Mouse (Mus musculus) Muller cell, postnatal 12 days (primary cell): ENCODE results near the gene Snx32.

ENCODE experiments used
- DNase-seq: peaks from one replicate; pipeline ENCODE4 v3.0.0-alpha.2; 2015; ENCODE audit errors: inconsistent ontology term

The Snx32 gene

DNA sequence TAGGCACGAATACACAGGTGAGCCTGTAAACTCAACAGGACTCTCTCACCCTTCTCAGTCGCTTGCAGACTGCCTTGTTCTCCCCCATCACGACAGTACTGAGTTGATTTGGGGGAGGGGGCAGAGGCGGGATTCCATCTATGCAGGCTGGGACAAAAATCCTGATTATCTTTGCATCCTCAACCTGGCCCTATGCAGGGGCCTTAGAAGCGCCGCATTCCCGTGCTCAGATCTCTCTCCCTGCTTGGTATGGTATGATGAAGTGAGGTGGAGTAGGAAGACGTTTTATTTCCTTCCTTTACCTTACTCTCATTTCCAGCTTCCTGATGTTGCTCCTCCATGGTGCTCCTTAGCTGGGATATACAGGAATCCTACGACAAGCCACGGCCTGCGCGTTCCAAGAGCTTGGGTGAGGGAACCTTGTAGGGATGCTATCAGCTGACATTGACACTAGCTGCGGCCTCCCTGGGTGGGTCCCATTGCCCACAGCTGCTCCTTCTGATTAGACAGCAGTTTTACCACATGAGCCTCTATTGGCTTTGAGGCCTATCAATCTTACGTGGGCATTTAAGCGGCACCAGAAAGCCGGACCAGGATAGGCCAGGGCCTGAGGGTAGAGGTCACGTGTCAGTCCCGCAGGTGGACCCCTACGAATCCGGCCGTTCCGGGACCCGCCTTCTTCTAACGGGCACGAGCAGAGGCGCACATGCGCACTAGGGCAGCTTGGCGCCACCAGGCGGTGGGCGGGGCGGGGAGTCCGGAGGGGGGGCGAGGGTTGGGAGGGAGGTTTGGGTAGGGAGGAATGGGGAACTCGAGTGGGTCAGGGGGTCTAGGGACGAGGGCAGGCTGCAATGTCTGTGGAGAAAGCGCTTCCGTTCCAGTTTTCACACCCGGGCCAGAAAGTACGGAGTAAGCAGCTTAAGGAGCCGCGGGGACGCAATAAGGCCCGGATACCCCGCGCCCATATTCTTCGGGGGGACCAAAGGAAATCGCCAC is at the start of gene Snx32:
Gene Snx32, minus strand, starts transcription at position 508 of the 996 bp plus-strand sequence.
- DNase-seq, result peak; percentile 98

GRCm38 (mm10) chr19:5559631-5560456 is 49.5 kb upstream of the Snx32 start:
- peak; percentile 15 for DNase-seq

GRCm38 (mm10) chr19:5559229-5559628 is 48.9 kb upstream of the Snx32 start:
- no peak for DNase-seq

DNA sequence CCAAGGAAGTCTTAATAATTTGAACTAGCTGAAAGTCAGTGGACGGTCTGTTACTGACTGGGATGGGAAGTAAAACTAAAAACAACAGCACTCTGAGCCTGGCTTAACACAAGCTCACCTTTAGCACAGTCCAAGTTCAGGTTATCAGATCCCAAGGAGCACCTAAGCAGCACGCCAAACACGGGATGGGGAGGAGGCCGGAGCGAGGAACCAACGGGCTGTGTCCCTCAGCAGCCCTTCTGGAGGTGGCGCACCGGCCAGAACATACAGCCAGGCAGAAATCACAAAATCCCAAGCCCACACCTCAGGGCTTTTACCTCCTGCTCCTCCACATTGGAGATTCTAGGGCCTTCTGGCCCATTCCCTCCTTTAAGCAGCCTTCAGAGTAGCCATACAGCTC is 48.4 kb upstream of the Snx32 start:
- no peak for DNase-seq

DNA sequence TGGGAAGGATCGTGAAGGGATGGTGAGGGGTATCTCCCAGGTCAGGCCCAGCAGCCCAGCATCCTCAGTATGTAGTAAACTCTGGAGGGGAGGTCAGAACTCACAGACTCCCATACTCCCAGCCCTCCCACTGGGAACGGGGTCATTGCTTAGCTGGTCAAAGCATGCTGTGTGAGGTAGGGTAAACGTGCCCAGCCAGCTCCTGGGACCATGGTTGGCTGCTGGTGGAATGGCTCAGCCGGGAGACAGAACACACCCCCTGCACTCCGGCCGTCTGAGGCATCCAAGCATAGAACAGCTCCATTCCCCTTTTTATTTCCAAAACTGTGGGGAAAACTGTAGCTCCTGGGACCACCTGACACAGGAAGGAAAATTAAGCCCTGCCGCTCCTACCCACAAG is 47.8 kb upstream of the Snx32 start:
- DNase-seq, result no peak

- DNase-seq, result no peak
These were observed 43.9 kb upstream of the Snx32 start for GRCm38 (mm10) chr19:5554212-5554611.

GRCm38 (mm10) chr19:5553802-5554201 is 43.5 kb upstream of the Snx32 start:
- DNase-seq, result no peak

- no peak for DNase-seq
These were observed 37.2 kb upstream of the Snx32 start for GRCm38 (mm10) chr19:5547471-5548056.

DNA sequence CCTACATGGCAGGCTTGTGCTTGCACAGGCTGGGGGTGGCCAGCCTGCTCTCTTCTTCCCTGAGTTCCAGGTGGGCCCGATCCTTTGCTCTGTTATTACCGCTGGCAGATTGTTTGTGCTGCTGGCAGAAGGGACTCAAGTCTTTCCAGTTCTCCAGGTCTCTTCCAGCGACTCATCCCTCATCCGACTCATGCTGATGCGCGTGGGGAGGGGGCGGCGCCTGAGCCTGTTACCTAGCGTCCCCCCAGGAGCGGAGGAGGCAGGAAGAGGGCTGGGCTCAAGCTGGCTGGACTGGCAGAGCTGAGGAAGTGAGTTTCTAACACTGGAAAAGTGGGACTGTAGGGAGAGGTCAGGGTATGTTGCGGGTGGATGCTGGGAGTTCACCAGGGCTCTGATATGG is 33.7 kb upstream of the Snx32 start:
- no peak for DNase-seq

DNA sequence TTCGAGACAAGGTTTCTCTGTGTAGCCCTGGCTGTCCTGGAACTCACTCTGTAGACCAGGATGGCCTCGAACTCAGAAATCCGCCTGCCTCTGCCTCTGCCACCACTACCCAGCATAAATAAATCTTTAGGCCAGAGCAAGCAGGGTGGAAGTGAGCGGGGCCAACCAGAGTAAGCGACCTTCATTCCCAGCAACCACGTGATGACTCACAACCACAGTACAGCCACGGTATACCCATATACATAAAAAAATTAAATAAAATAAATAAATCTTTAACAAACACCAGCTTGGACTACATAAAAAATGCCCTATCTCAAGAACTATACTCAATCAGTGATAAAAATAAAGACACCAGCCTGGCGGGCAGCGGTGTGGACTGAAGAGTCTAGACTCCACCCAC is 33.0 kb upstream of the Snx32 start:
- DNase-seq, result no peak

DNA sequence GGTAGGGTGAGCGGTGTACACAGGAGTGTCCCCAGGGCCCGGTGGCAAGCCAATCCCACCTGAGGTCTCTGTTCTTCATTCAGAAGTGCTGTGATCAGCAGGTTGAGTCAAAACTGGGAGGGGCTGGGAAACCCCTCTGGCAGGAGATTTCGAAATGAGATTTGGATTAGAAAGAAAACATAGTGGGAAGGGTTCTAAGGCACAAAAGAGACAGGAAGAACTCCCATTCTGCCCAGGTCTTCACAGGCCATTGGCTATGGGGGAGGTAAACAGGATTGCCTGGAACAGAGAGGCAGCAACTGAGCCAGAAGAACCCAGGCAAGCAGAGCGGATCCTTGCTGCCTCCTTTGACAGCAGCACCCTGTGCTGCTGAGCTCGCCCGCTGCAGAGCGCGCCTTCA is 28.4 kb upstream of the Snx32 start:
- DNase-seq, result no peak

DNA sequence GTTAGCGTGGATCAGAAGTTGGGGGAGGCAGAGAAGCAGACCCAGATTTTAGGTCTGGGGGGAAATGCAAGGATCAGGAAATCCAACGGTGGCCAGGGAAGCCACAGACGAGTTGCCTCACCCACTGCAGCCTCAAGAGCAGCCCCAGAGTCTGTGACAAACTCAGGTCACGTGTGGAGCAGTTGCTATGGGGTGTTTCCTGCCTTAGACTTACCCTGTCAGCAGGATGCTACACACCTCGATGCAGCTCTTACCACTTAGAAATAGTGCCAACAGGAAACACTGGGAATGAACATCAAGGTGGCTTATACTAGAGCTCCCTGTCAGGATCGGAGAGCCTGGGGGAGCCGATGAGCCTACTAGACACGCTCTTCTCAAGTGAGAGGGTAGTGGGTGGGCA is 22.2 kb upstream of the Snx32 start:
- DNase-seq, result no peak

DNA sequence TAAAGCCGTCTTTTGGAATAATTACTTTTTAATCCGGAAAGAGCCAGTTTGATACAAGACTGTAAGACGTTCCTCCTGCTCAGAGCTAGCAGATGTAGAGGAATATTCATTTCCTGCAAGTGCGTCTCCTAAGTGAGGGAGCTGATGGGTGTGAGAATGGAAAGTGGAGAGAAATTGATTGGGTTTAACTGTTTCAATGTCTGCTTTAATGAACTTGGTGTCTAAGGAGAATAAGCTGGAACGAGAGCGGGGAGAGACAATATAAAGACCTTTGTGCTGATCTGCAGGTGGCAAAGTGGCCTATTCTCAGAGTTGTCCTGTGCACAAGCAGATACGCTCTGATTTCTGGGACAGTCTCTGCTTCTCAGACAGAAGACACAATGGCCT is 19.8 kb upstream of the Snx32 start:
- DNase-seq, result no peak

DNA sequence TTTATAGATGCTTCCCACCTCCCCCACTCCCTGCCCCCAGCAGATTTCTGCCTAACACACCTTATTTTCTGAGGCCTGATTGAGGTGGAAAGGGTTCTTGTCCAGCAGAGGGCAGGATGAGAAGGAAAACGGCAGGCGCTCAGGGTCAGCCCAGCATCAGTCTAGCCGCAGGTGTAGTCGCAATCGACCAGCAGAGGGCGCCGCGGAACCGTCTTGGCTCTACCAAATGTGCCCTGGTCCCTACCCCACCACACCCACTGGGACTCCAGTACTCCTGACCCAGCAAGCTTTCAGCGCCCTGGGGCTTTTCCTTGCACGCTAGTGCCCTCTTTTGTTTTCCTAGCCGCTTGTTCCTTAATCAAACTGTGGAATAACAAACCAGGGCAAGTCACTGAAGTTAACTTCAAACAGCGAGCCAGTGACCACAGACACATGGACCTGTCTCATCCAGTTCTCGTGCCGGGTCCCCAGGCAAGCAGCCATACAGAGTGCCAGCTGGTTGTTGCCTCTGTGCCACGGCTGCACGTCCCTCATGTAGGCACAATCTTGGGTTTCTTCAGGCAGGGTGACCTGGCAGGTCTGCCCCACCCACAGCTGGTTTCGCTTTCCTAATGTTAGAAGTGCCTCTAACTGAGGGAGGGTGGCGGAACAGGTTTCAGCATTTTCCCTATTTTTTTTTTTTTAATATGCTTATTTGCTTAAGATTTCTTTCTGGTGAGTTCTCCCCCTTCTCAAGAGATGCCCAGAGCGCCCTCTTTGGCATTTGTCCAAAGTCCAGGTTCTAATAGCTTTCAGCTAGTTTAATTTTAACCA is 19.2 kb upstream of the Snx32 start:
- DNase-seq, result peak; percentile 94

DNA sequence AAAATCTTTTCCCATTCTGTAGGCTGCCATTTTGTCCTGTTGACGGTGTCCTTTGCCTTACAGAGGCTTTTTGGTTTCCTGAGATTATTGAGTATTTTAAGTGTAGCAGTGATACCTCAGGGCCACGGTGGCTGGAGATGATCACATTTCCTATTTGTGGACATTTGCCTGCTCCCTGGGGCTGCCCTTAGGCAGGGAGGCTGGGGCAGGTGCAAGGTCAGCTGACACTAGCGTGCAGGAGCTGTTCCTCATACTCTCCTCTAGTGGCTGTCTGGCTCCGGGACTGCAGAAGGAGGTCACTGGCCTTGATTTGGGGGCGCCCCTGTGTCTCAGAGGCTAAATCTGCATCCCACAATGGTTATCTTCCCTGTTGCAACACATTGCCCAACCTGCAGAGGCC is 14.9 kb upstream of the Snx32 start:
- DNase-seq, result no peak

DNA sequence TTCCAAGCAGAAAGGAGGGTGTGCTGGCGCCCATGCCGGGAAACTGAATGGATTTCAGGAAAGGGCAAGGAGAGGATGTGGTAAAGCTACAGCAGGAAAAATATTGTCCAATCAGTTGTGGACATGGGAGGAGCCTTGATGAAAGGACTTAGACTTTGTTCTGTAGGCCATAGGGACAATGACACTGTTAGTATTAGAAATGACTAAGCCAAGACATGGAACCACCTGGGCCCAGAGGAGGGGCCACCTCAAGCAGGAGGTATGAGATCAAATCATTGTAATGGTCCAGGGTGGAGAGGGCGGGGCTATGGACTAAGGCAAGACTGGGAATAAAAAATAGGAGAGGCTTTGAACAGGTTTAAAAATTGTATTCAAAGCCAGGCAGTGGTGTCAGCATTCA is 8.4 kb upstream of the Snx32 start:
- DNase-seq, result no peak

GRCm38 (mm10) chr19:5516906-5517505 is 6.7 kb upstream of the Snx32 start:
- DNase-seq, result peak; percentile 75

GRCm38 (mm10) chr19:5515840-5516777 is 5.8 kb upstream of the Snx32 start:
- peak; percentile 71 for DNase-seq

GRCm38 (mm10) chr19:5513005-5513349 is 2.6 kb upstream of the Snx32 start:
- no peak for DNase-seq
